In the genomic region with DNA sequence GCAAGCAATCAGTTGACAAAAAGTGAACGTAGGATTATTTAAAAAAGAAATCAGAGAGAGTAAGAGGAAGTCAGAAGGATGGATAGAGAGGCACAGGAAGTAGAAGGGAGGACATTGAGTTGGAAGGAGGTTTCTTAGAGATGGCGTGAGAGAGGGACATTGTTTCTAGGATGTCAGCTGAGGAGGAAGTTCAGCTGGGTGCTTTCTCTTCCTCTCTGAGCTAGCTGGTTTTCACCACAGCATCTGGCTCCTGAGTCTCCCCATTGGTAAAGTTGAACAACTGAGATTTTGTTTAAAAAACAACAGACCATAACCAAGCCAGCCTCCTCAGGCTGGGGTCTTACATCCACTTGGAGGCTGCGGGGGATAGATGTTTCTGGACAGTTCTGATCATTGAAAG, we compare ENCODE assay signal across 2 mouse cellular contexts.
TF ChIP-seq lines count a peak whose summit lies in the region.

No protein-coding gene starts in this region.

TF ChIP-seq in MEL, 35 proteins besides CTCF, POLR2A, EP300 and RAD21 (continued from another document):
- no peak for TF ChIP-seq ZNF384 (IDR thresholded peaks at IDR 0.05; ENCODE audit: low read depth, low read length)
- TF ChIP-seq POLR2AphosphoS2 (IDR thresholded peaks at IDR 0.05; ENCODE audit: low read length), result no peak
- no peak for TF ChIP-seq MAFK (IDR thresholded peaks at IDR 0.05; ENCODE audit: borderline replicate concordance, low read depth, low read length)
- no peak for TF ChIP-seq TAL1 (IDR thresholded peaks at IDR 0.05; ENCODE audit: low read length)
- no peak for TF ChIP-seq HCFC1 (IDR thresholded peaks at IDR 0.05; ENCODE audit: low read depth, low read length)
- no peak for TF ChIP-seq RCOR1 (IDR thresholded peaks at IDR 0.05; ENCODE audit: low read depth, low read length)
- TF ChIP-seq CHD1 (IDR thresholded peaks at IDR 0.05; ENCODE audit: low read depth, low read length), result no peak
- TF ChIP-seq JUND (IDR thresholded peaks at IDR 0.05; ENCODE audit: low read depth, low read length), result no peak
- TF ChIP-seq USF1 (IDR thresholded peaks at IDR 0.05; ENCODE audit: low read depth, low read length), result no peak
- TF ChIP-seq E2F4 (IDR thresholded peaks at IDR 0.05; ENCODE audit: borderline replicate concordance, low read depth, low read length), result no peak
- no peak for TF ChIP-seq GABPA (IDR thresholded peaks at IDR 0.05; ENCODE audit: low read depth, low read length)
- TF ChIP-seq BHLHE40 (IDR thresholded peaks at IDR 0.05; ENCODE audit: borderline replicate concordance, low read depth, low read length), result no peak

TF ChIP-seq in myocyte, 11 proteins besides CTCF, POLR2A, EP300 and RAD21 (continued from another document):
- TF ChIP-seq USF1 (IDR thresholded peaks at IDR 0.05; ENCODE audit: low read depth), result no peak
- no peak for TF ChIP-seq SRF (IDR thresholded peaks at IDR 0.05; ENCODE audit: control insufficient read depth, insufficient read length, low read depth)
- no peak for TF ChIP-seq E2F4 (IDR thresholded peaks at IDR 0.05; ENCODE audit: insufficient read depth)
- TF ChIP-seq MYOG (IDR thresholded peaks at IDR 0.05; ENCODE audit: control insufficient read depth in 1 of 3, insufficient read depth in 1 of 3, insufficient read length in 2 of 3, low read depth in 2 of 3), result no peak
- TF ChIP-seq REST (IDR thresholded peaks at IDR 0.05; ENCODE audit: insufficient read depth, insufficient read length), result no peak
- TF ChIP-seq TCF3 (IDR thresholded peaks at IDR 0.05; ENCODE audit: insufficient read length, low read depth), result no peak
